Mouse (Mus musculus) embryonic fibroblast, embryonic 13.5 days (primary cell): ENCODE data around the gene Chek1.

Experiments used
- CTCF ChIP-seq: IDR thresholded peaks from 2 replicates; pipeline ENCODE4 v1.5.1; 2011; ENCODE audit warnings: mild to moderate bottlenecking, control low read depth, low read length, moderate library complexity, borderline replicate concordance; ENCODE audit not compliant: insufficient read depth
- POLR2A ChIP-seq: IDR thresholded peaks from 2 replicates; pipeline ENCODE4 v1.6.1; 2011; ENCODE audit warnings: low read depth, mild to moderate bottlenecking, control low read depth, low read length, moderate library complexity

- no peak for TF ChIP-seq CTCF
- TF ChIP-seq POLR2A: no peak
These were observed 33.9 kb downstream of the Chek1 start, which contains the start of gene Acrv1 for GRCm38 (mm10) chr9:36692920-36693319.
